In genomic region chr2:38941898-38942297, GRCm38 (mm10) we compare ENCODE assay signal across 23 mouse cellular contexts.
"Had no signal": no experiment of that assay in that cellular context is flagged by ENCODE, and none has a peak within 500 bp of the region (broad histone marks: within the 10 kb centered on the region; RNA-seq: fewer than 3 reads in every experiment).

No protein-coding gene starts in this region.

- H3K4me1 ChIP-seq: heart, embryonic 12.5 days; hindbrain, embryonic 13.5 days; intestine, embryonic 15.5 days; kidney, embryonic 15.5 days; limb, embryonic 13.5 days; limb, embryonic 15.5 days had no signal

- H3K4me3 ChIP-seq: gastrocnemius, adult 2 months; heart, adult 2 months; heart, embryonic 12.5 days; hindbrain, embryonic 13.5 days; intestine, embryonic 15.5 days; kidney, embryonic 15.5 days; limb, embryonic 13.5 days; limb, embryonic 15.5 days had no signal

- H3K36me3 ChIP-seq: heart, embryonic 12.5 days; hindbrain, embryonic 13.5 days; intestine, embryonic 15.5 days; kidney, embryonic 15.5 days; limb, embryonic 13.5 days; limb, embryonic 15.5 days had no signal

- ATAC-seq: hindbrain, embryonic 16.5 days; inflammation-experienced regulatory T-cells, adult 6 months; intestine, embryonic 15.5 days had no signal

- DNase-seq: gastrocnemius, adult 2 months; gastrocnemius, postnatal 10 days; gastrocnemius, postnatal 25 days; heart, adult 2 months; heart, postnatal 10 days; heart, postnatal 4 days; kidney, adult 11 months; kidney, adult 2 months; kidney, adult 9 months; kidney, postnatal 14 days; kidney, postnatal 36 days; layer of hippocampus, adult 9-11 months; layer of hippocampus, postnatal 36 days; left cerebral cortex, postnatal 4 days had no signal

- H3K27ac ChIP-seq: gastrocnemius, adult 2 months; heart, adult 2 months; hindbrain, embryonic 13.5 days; intestine, embryonic 15.5 days; kidney, embryonic 15.5 days; kidney, postnatal 0 days; limb, embryonic 13.5 days; limb, embryonic 15.5 days had no signal

- H3K27me3 ChIP-seq: heart, embryonic 12.5 days; hindbrain, embryonic 13.5 days; intestine, embryonic 15.5 days; kidney, embryonic 15.5 days; limb, embryonic 13.5 days; limb, embryonic 15.5 days had no signal

- H3K4me2 ChIP-seq: heart, embryonic 12.5 days; hindbrain, embryonic 13.5 days; intestine, embryonic 15.5 days; kidney, embryonic 15.5 days; limb, embryonic 13.5 days; limb, embryonic 15.5 days had no signal

- H3K9me3 ChIP-seq: heart, embryonic 12.5 days; hindbrain, embryonic 13.5 days; intestine, embryonic 15.5 days; kidney, embryonic 15.5 days; limb, embryonic 13.5 days; limb, embryonic 15.5 days had no signal

- H3K9ac ChIP-seq: heart, embryonic 12.5 days; hindbrain, embryonic 13.5 days; intestine, embryonic 15.5 days; kidney, embryonic 15.5 days; limb, embryonic 13.5 days; limb, embryonic 15.5 days had no signal
